ENCODE assay signal across 15 mouse cellular contexts in genomic region chr17:35843514-35843913, GRCm38 (mm10). TPM values are rescaled to one million over a fixed set of nuclear protein-coding genes. Genes with fewer than 3 reads are reported as not detected.
A peak's percentile ranks its signal among the peaks of the same experiment; 100 is the strongest.
DNase-seq lines count a peak whose midpoint lies in the region; ATAC-seq and TF ChIP-seq lines count a peak whose summit lies in the region.
"Had no signal": no experiment of that assay in that cellular context is flagged by ENCODE, and none has a peak within 500 bp of the region (broad histone marks: within the 10 kb centered on the region; RNA-seq: fewer than 3 reads in every experiment).

No protein-coding gene starts in this region.

- H3K4me1 ChIP-seq in liver, adult 2 months (ENCODE audit: control insufficient read depth, insufficient read depth, low read length): peaks cover 2% of the 10 kb centered on the region; the same call in 1 of the 2 replicates
- peaks cover 8% of the 10 kb centered on the region for H3K4me1 ChIP-seq in liver, embryonic 11.5 days (replicated peaks; ENCODE audit: control insufficient read depth, insufficient read depth, low read length)
- H3K4me1 ChIP-seq in spleen, adult 2 months (ENCODE audit: control insufficient read depth, insufficient read depth, insufficient read length): no peaks in the 10 kb centered on the region

- H3K27me3 ChIP-seq in liver, adult 2 months (ENCODE audit: control insufficient read depth, insufficient read depth, low read length): no peaks in the 10 kb centered on the region
- no peaks in the 10 kb centered on the region for H3K27me3 ChIP-seq in liver, embryonic 11.5 days (replicated peaks; ENCODE audit: control insufficient read depth, insufficient read depth, low read length)
- H3K27me3 ChIP-seq in spleen, adult 2 months (ENCODE audit: control insufficient read depth, insufficient read depth, low read length): no peaks in the 10 kb centered on the region
- H3K27me3 ChIP-seq: intestine, embryonic 15.5 days; limb, embryonic 13.5 days had no signal

- no peak overlapping the region for H3K27ac ChIP-seq in gastrocnemius, adult 2 months
- H3K27ac ChIP-seq in liver, adult 2 months (replicated peaks; ENCODE audit: insufficient read depth, low read depth, low read length): no peak overlapping the region
- no peak overlapping the region for H3K27ac ChIP-seq in liver, embryonic 11.5 days (ENCODE audit: low read depth, low read length)
- H3K27ac ChIP-seq in spleen, adult 2 months (ENCODE audit: insufficient read depth, low read length): no peak overlapping the region
- H3K27ac ChIP-seq: intestine, embryonic 15.5 days; limb, embryonic 13.5 days had no signal

- WGBS in liver, adult 2 months: 89% methylated on average over 3 of the region's 3 CpGs
- WGBS in liver, embryonic 11.5 days: 89% methylated on average over 3 of the region's 3 CpGs
- WGBS in spleen, adult 2 months: 95% methylated on average over 3 of the region's 3 CpGs

- intact Hi-C loops in gastrocnemius, adult 2 months (cut with DNase I): loop anchor here (2.0 kb wide), 1 partner anchor 17 kb away; the partner anchor contains the start of gene Nrm

- peak; percentile 50 for TF ChIP-seq CTCF in gastrocnemius, adult 2 months (IDR thresholded peaks at IDR 0.05)
- peak; percentile 16; the same call in 1 of the 2 replicates for TF ChIP-seq CTCF in liver, adult 2 months (IDR thresholded peaks at IDR 0.05; ENCODE audit: low read depth, low read length)
- TF ChIP-seq CTCF in spleen, adult 2 months (IDR thresholded peaks at IDR 0.05; ENCODE audit: extremely low read depth, insufficient read depth, insufficient read length, insufficient replicate concordance): peak; percentile 8; the same call in 1 of the 2 replicates

- TF ChIP-seq POLR2A in liver, adult 2 months (IDR thresholded peaks at IDR 0.05; ENCODE audit: extremely low read depth, insufficient read depth, low read length): no peak
- no peak for TF ChIP-seq POLR2A in spleen, adult 2 months (IDR thresholded peaks at IDR 0.05; ENCODE audit: low read depth, low read length)

- no peak overlapping the region for H3K4me3 ChIP-seq in gastrocnemius, adult 2 months
- no peak overlapping the region for H3K4me3 ChIP-seq in liver, adult 2 months (ENCODE audit: insufficient read depth, low read depth, low read length)
- no peak overlapping the region for H3K4me3 ChIP-seq in liver, embryonic 11.5 days (ENCODE audit: low read depth, low read length)
- H3K4me3 ChIP-seq in spleen, adult 2 months (ENCODE audit: extremely low read depth, insufficient read depth, insufficient read length): no peak overlapping the region
- H3K4me3 ChIP-seq: intestine, embryonic 15.5 days had no signal

- ATAC-seq in liver, embryonic 11.5 days (replicated peaks; ENCODE audit: low FRiP score): no peak
- ATAC-seq: intestine, embryonic 15.5 days had no signal

- H3K36me3 ChIP-seq in liver, adult 2 months (ENCODE audit: control insufficient read depth, insufficient read depth, low read length): peaks cover 5% of the 10 kb centered on the region
- peaks cover 30% of the 10 kb centered on the region for H3K36me3 ChIP-seq in liver, embryonic 11.5 days (ENCODE audit: control insufficient read depth, insufficient read depth, low read length)
- H3K36me3 ChIP-seq in spleen, adult 2 months (ENCODE audit: control insufficient read depth, insufficient read depth, low read length): peaks cover 21% of the 10 kb centered on the region

- H3K9ac ChIP-seq in liver, adult 2 months (ENCODE audit: low read depth, low read length): no peak overlapping the region
- H3K9ac ChIP-seq in liver, embryonic 11.5 days (ENCODE audit: low read depth, low read length): no peak overlapping the region
- H3K9ac ChIP-seq: intestine, embryonic 15.5 days; limb, embryonic 13.5 days had no signal

- H3K79me2 ChIP-seq in liver, adult 2 months (ENCODE audit: control insufficient read depth, insufficient read depth, low read length): no peaks in the 10 kb centered on the region

- no peaks in the 10 kb centered on the region for H3K9me3 ChIP-seq in liver, embryonic 11.5 days (ENCODE audit: control insufficient read depth, low read length)
- H3K9me3 ChIP-seq: embryonic facial prominence, embryonic 10.5 days; intestine, embryonic 15.5 days; limb, embryonic 13.5 days had no signal

- DNase-seq in gastrocnemius, adult 2 months: no peak
- no peak for DNase-seq in gastrocnemius, adult 8-10 months (ENCODE audit: low spot score in 2 of 2)
- DNase-seq in liver, adult 2 months (ENCODE audit: extremely low read depth, low read depth, low spot score): no peak
- DNase-seq in liver, embryonic 11.5 days (ENCODE audit: low spot score): no peak
- no peak for DNase-seq in spleen, adult 2 months (ENCODE audit: low read depth in 1 of 2, low spot score in 2 of 2)
- no peak for DNase-seq in spleen, postnatal 4 days (ENCODE audit: low spot score in 2 of 2)
- DNase-seq in ovary, adult 18-20 months (ENCODE audit: low spot score): no peak
- DNase-seq in urinary bladder, postnatal 10 days (ENCODE audit: low spot score): no peak
- DNase-seq: adrenal gland, postnatal 25 days; cerebellum, postnatal 14 days; kidney, postnatal 4 days; right cerebral cortex, adult 18-20 months had no signal

- H3K4me2 ChIP-seq in liver, embryonic 11.5 days: no peak overlapping the region

RNA-seq across cellular contexts. Expression of gene Mdc1, which starts 2.2 kb away (rescaled TPM):
- 1 to 10 TPM; 3.6 to 4.4 TPM for total RNA-seq in gastrocnemius, adult 2 months (2021)
- total RNA-seq in gastrocnemius, adult 8-10 months (2022): 1 to 10 TPM; 3.2 to 5.0 (median 4.0) TPM
- 3.0 and 3.5 TPM in 2 replicates for total RNA-seq in liver, adult 2 months (2014; rRNA removed)
- 1.7 and 2.4 TPM in 2 replicates for polyA plus RNA-seq in liver, adult 2 months (2012; rRNA removed)
- 19.6 and 23.3 TPM in 2 replicates for polyA plus RNA-seq in liver, embryonic 11.5 days (2014; fragmentation: Nextera tagmentation; extraction: Ambion mirVana)
- polyA plus RNA-seq in spleen, adult 2 months (2012; rRNA removed): 10.8 and 11.6 TPM in 2 replicates

RNA-seq across cellular contexts. Expression of gene Tubb5, which starts 5.4 kb away (rescaled TPM):
- 10 to 100 TPM; 29.7 to 40.0 TPM for total RNA-seq in gastrocnemius, adult 2 months (2021)
- total RNA-seq in gastrocnemius, adult 8-10 months (2022): 10 to 100 TPM; 26.7 to 34.5 (median 28.3) TPM
- 37.5 and 67.3 TPM in 2 replicates for total RNA-seq in liver, adult 2 months (2014; rRNA removed)
- 56.4 and 62.2 TPM in 2 replicates for polyA plus RNA-seq in liver, adult 2 months (2012; rRNA removed)
- 843 and 854 TPM in 2 replicates for polyA plus RNA-seq in liver, embryonic 11.5 days (2014; fragmentation: Nextera tagmentation; extraction: Ambion mirVana)
- polyA plus RNA-seq in spleen, adult 2 months (2012; rRNA removed): 305 and 404 TPM in 2 replicates

RNA-seq across cellular contexts. Expression of gene Nrm, which starts 17.6 kb away (rescaled TPM):
- total RNA-seq in gastrocnemius, adult 2 months (2021): under 1 TPM; 0.82 to 0.86 TPM
- 1 to 10 TPM in 2 of 4 experiments, under 1 TPM in 2; 0.52 to 2.6 (median 1.4) TPM for total RNA-seq in gastrocnemius, adult 8-10 months (2022)
- total RNA-seq in liver, adult 2 months (2014; rRNA removed): 0.18 and 2.4 TPM in 2 replicates
- 1.4 and 2.4 TPM in 2 replicates for polyA plus RNA-seq in liver, adult 2 months (2012; rRNA removed)
- polyA plus RNA-seq in liver, embryonic 11.5 days (2014; fragmentation: Nextera tagmentation; extraction: Ambion mirVana): 40.9 and 45.4 TPM in 2 replicates
- 58.5 and 84.2 TPM in 2 replicates for polyA plus RNA-seq in spleen, adult 2 months (2012; rRNA removed)

RNA-seq across cellular contexts. Expression of gene Flot1, which starts 20.5 kb away (rescaled TPM):
- total RNA-seq in gastrocnemius, adult 2 months (2021): 10 to 100 TPM; 45.4 to 50.9 TPM
- 10 to 100 TPM; 52.6 to 67.2 (median 55.9) TPM for total RNA-seq in gastrocnemius, adult 8-10 months (2022)
- 18.0 and 19.5 TPM in 2 replicates for total RNA-seq in liver, adult 2 months (2014; rRNA removed)
- polyA plus RNA-seq in liver, adult 2 months (2012; rRNA removed): 19.6 and 26.7 TPM in 2 replicates
- polyA plus RNA-seq in liver, embryonic 11.5 days (2014; fragmentation: Nextera tagmentation; extraction: Ambion mirVana): 59.3 and 67.8 TPM in 2 replicates
- 29.9 and 35.8 TPM in 2 replicates for polyA plus RNA-seq in spleen, adult 2 months (2012; rRNA removed)

RNA-seq across cellular contexts. Expression of gene Ppp1r18, which starts 21.9 kb away (rescaled TPM):
- 1 to 10 TPM; 3.9 to 7.9 TPM for total RNA-seq in gastrocnemius, adult 2 months (2021)
- total RNA-seq in gastrocnemius, adult 8-10 months (2022): 1 to 10 TPM; 2.4 to 4.7 (median 3.3) TPM
- total RNA-seq in liver, adult 2 months (2014; rRNA removed): 2.0 and 3.8 TPM in 2 replicates
- polyA plus RNA-seq in liver, adult 2 months (2012; rRNA removed): 4.7 and 5.5 TPM in 2 replicates
- polyA plus RNA-seq in liver, embryonic 11.5 days (2014; fragmentation: Nextera tagmentation; extraction: Ambion mirVana): 22.0 and 23.1 TPM in 2 replicates
- polyA plus RNA-seq in spleen, adult 2 months (2012; rRNA removed): 144 and 155 TPM in 2 replicates
